Mouse (Mus musculus): ENCODE measurements around the gene Nova2. TPM values are rescaled to one million over a fixed set of nuclear protein-coding genes. Genes with fewer than 3 reads are reported as not detected.
A peak's percentile ranks its signal among the peaks of the same experiment; 100 is the strongest.

The Nova2 gene
- total RNA-seq, 1 experiment from 2014 or later = not detected

- no peak for ATAC-seq (ENCODE audit: extremely low read depth, insufficient number of reproducible peaks, low FRiP score, poor library complexity, severe bottlenecking)
These were observed 37.7 kb downstream of the Nova2 start for GRCm38 (mm10) chr7:18963294-18963843.

- no peak for ATAC-seq (ENCODE audit: extremely low read depth, insufficient number of reproducible peaks, low FRiP score, poor library complexity, severe bottlenecking)
These were observed 39.6 kb downstream of the Nova2 start for GRCm38 (mm10) chr7:18965312-18965711.

- ATAC-seq (ENCODE audit: extremely low read depth, insufficient number of reproducible peaks, low FRiP score, poor library complexity, severe bottlenecking) = no peak
These were observed 41.9 kb downstream of the Nova2 start for GRCm38 (mm10) chr7:18967603-18968002.

GRCm38 (mm10) chr7:18970956-18971355 lies 45.3 kb downstream of the Nova2 start:
- no peak for ATAC-seq (ENCODE audit: extremely low read depth, insufficient number of reproducible peaks, low FRiP score, poor library complexity, severe bottlenecking)

- no peak for ATAC-seq (ENCODE audit: extremely low read depth, insufficient number of reproducible peaks, low FRiP score, poor library complexity, severe bottlenecking)
These were observed 52.7 kb downstream of the Nova2 start for GRCm38 (mm10) chr7:18978381-18978780.

GRCm38 (mm10) chr7:18986503-18986902 lies 60.8 kb downstream of the Nova2 start:
- ATAC-seq (ENCODE audit: extremely low read depth, insufficient number of reproducible peaks, low FRiP score, poor library complexity, severe bottlenecking) = no peak

GRCm38 (mm10) chr7:18987100-18987499 lies 61.4 kb downstream of the Nova2 start, which contains the start of gene Nanos2:
Gene Nanos2, plus strand, starts transcription at chr7:18987400.
- no peak for ATAC-seq (ENCODE audit: extremely low read depth, insufficient number of reproducible peaks, low FRiP score, poor library complexity, severe bottlenecking)

- ATAC-seq (ENCODE audit: extremely low read depth, insufficient number of reproducible peaks, low FRiP score, poor library complexity, severe bottlenecking) = no peak
These were observed 62.1 kb downstream of the Nova2 start for GRCm38 (mm10) chr7:18987747-18988146.

- no peak for ATAC-seq (ENCODE audit: extremely low read depth, insufficient number of reproducible peaks, low FRiP score, poor library complexity, severe bottlenecking)
These were observed 63.1 kb downstream of the Nova2 start for GRCm38 (mm10) chr7:18988780-18989179.

GRCm38 (mm10) chr7:18989995-18990394 lies 64.3 kb downstream of the Nova2 start:
- ATAC-seq (ENCODE audit: extremely low read depth, insufficient number of reproducible peaks, low FRiP score, poor library complexity, severe bottlenecking) = no peak

- peak; percentile 90 for ATAC-seq (ENCODE audit: extremely low read depth, insufficient number of reproducible peaks, low FRiP score, poor library complexity, severe bottlenecking)
These were observed 65.1 kb downstream of the Nova2 start, which contains the start of gene Mypop for GRCm38 (mm10) chr7:18990601-18991295. Gene Mypop, plus strand, starts transcription at chr7:18991245.

- no peak for ATAC-seq (ENCODE audit: extremely low read depth, insufficient number of reproducible peaks, low FRiP score, poor library complexity, severe bottlenecking)
These were observed 66.1 kb downstream of the Nova2 start for GRCm38 (mm10) chr7:18991660-18992293.

GRCm38 (mm10) chr7:18992294-18992675 lies 66.6 kb downstream of the Nova2 start:
- no peak for ATAC-seq (ENCODE audit: extremely low read depth, insufficient number of reproducible peaks, low FRiP score, poor library complexity, severe bottlenecking)

- ATAC-seq (ENCODE audit: extremely low read depth, insufficient number of reproducible peaks, low FRiP score, poor library complexity, severe bottlenecking) = no peak
These were observed 67.3 kb downstream of the Nova2 start for GRCm38 (mm10) chr7:18993036-18993435.

- no peak for ATAC-seq (ENCODE audit: extremely low read depth, insufficient number of reproducible peaks, low FRiP score, poor library complexity, severe bottlenecking)
These were observed 73.1 kb downstream of the Nova2 start for GRCm38 (mm10) chr7:18998835-18999234.

GRCm38 (mm10) chr7:19000421-19000820 lies 74.7 kb downstream of the Nova2 start:
- no peak for ATAC-seq (ENCODE audit: extremely low read depth, insufficient number of reproducible peaks, low FRiP score, poor library complexity, severe bottlenecking)

GRCm38 (mm10) chr7:19001066-19001806 lies 75.5 kb downstream of the Nova2 start:
- ATAC-seq (ENCODE audit: extremely low read depth, insufficient number of reproducible peaks, low FRiP score, poor library complexity, severe bottlenecking) = peak; percentile 59

- no peak for ATAC-seq (ENCODE audit: extremely low read depth, insufficient number of reproducible peaks, low FRiP score, poor library complexity, severe bottlenecking)
These were observed 76.1 kb downstream of the Nova2 start for GRCm38 (mm10) chr7:19001807-19002085.

GRCm38 (mm10) chr7:19002115-19002514 lies 76.4 kb downstream of the Nova2 start:
- no peak for ATAC-seq (ENCODE audit: extremely low read depth, insufficient number of reproducible peaks, low FRiP score, poor library complexity, severe bottlenecking)
